Mouse (Mus musculus) limb, embryonic 15.5 days (tissue): ENCODE measurements at regions not wholly inside any gene's neighbourhood (a gene's known extent, or its start where the extent isn't known, plus 50 kb on each side); places are given as distances from the start of the nearest gene placed in this dataset.

ENCODE experiments used
- ATAC-seq: fragments of 200-750 bp; cut with Nextera tagmentation; 2 replicates; pipeline ENCODE4 v1.8.0; 2017; ENCODE audit warnings: low read depth, moderate TSS enrichment; ENCODE audit not compliant: insufficient number of reproducible peaks, low FRiP score, low TSS enrichment
- H3K27ac ChIP-seq: fragments of 300-500 bp; sonication (generic); 2 replicates; pipeline ENCODE4 v1.5.1; 2015; ENCODE audit warnings: moderate library complexity, mild to moderate bottlenecking, inconsistent platforms
- H3K27me3 ChIP-seq: fragments of 300-500 bp; sonication (generic); 2 replicates; pipeline ENCODE4 v1.6.1; 2015; ENCODE audit warnings: inconsistent platforms
- H3K36me3 ChIP-seq: fragments of 300-500 bp; sonication (generic); 2 replicates; pipeline ENCODE4 v1.6.1; 2015; ENCODE audit warnings: inconsistent platforms
- H3K4me1 ChIP-seq: fragments of 300-500 bp; sonication (generic); 2 replicates; pipeline ENCODE4 v1.6.1; 2015; ENCODE audit warnings: inconsistent platforms
- H3K4me2 ChIP-seq: fragments of 300-500 bp; sonication (generic); 2 replicates; pipeline ENCODE4 v1.6.1; 2015; ENCODE audit warnings: mild to moderate bottlenecking, inconsistent platforms
- H3K4me3 ChIP-seq: fragments of 300-500 bp; sonication (generic); 2 replicates; pipeline ENCODE4 v1.5.1; 2015; ENCODE audit warnings: mild to moderate bottlenecking, inconsistent platforms
- H3K9ac ChIP-seq: fragments of 300-500 bp; sonication (generic); 2 replicates; pipeline ENCODE4 v1.6.1; 2015; ENCODE audit warnings: inconsistent platforms
- H3K9me3 ChIP-seq: fragments of 300-500 bp; sonication (generic); 2 replicates; pipeline ENCODE4 v1.6.1; 2016; ENCODE audit warnings: inconsistent platforms
- WGBS: fragments of 180-500 bp; shearing (Covaris S2); methylation state at CpG from one replicate; pipeline ENCODE4 v1.1.7; 2015; 5-methylcytosine and 5-hydroxymethylcytosine counted together

- Histone ChIP-seq H3K27me3 (no peaks in the 10 kb centered on the region), H3K9ac (no peak overlapping the region), H3K27ac (no peak overlapping the region), H3K4me1 (peaks cover 10% of the 10 kb centered on the region), H3K4me2 (no peak overlapping the region), H3K9me3 (no peaks in the 10 kb centered on the region), H3K36me3 (no peaks in the 10 kb centered on the region), H3K4me3 (no peak overlapping the region)
- WGBS, result 63% methylated on average over 3 of the region's 3 CpGs
- ATAC-seq, result no peak
Measured at GRCm38 (mm10) chr5:148739141-148739540, 186.6 kb upstream of the Ubl3 start.

DNA sequence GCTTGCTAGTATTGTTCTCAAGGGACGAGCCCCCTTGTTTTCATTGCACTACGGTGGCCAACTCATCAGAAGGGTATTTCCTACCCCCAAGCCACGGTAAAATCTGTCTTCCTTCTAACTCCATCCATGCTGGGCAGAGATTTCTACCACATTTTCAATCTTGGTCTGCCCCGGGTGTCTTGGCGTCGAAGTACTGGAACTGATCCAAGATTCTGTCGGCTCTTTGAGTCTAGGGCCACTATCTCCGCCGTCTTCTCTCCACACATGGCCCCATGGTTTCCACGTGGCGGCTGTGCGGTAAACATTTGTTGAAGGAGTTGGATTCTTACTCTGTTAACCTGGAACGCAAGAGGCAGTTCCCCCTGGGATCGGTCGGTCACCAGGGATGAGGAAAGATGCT lies 177.0 kb upstream of the Ubl3 start:
- Histone ChIP-seq H3K9ac (no peak overlapping the region), H3K36me3 (no peaks in the 10 kb centered on the region), H3K27ac (no peak overlapping the region), H3K9me3 (no peaks in the 10 kb centered on the region), H3K4me1 (no peaks in the 10 kb centered on the region), H3K4me2 (no peak overlapping the region), H3K27me3 (no peaks in the 10 kb centered on the region), H3K4me3 (no peak overlapping the region)
- WGBS, result 61% methylated on average over 15 of the region's 15 CpGs
- no peak for ATAC-seq

DNA sequence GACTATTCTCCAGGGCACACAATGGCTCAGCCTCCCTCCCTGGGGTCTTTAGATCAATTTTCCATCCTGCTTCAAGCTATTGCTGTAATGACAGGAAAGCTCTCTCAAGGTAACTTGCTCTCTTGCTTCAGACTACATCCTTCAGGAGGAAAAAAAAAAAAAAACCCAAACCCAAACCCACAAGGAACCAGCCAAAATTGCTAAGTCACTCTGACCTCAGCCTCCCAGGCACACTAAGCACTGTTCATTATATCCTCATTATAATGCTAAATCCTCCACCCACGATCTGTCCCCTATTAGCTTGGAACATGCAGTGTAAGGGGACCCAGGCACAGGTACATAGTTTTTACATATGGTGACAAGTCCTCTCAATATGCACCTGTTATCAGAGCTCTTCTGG lies 175.9 kb upstream of the Ubl3 start:
- no peak overlapping the region for H3K4me2 ChIP-seq
- no peak overlapping the region for H3K27ac ChIP-seq
- no peaks in the 10 kb centered on the region for H3K27me3 ChIP-seq
- H3K9ac ChIP-seq, result no peak overlapping the region
- H3K9me3 ChIP-seq, result no peaks in the 10 kb centered on the region
- WGBS, result 45% methylated on average over 1 of the region's 1 CpGs
- no peaks in the 10 kb centered on the region for H3K4me1 ChIP-seq
- H3K4me3 ChIP-seq, result no peak overlapping the region
- no peaks in the 10 kb centered on the region for H3K36me3 ChIP-seq
- no peak for ATAC-seq

DNA sequence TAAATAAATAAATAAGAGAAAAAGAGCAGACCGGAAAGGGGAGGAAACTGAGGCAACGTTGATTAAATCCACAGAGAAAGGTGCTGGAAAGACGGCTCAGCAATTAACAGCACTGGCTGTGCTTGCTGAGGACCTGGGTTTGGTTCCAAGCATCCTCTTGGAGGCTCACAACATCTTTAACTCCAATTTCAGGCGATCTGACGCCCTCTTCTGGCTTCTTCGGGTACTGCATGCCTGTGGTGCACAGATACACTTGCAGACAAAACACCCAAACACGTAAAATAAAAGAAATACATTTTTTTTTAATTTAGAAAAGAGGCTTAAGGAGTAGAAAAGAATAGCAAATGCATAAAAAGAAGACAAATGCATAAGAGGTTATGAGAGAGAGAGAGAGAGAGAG lies 173.9 kb upstream of the Ubl3 start:
- WGBS, result 77% methylated on average over 7 of the region's 7 CpGs
- Histone ChIP-seq H3K4me2 (no peak overlapping the region), H3K4me3 (no peak overlapping the region), H3K27ac (no peak overlapping the region), H3K36me3 (no peaks in the 10 kb centered on the region), H3K9me3 (no peaks in the 10 kb centered on the region), H3K4me1 (no peaks in the 10 kb centered on the region), H3K9ac (no peak overlapping the region), H3K27me3 (no peaks in the 10 kb centered on the region)
- no peak for ATAC-seq

- Histone ChIP-seq H3K9me3 (no peaks in the 10 kb centered on the region), H3K27me3 (no peaks in the 10 kb centered on the region), H3K9ac (no peak overlapping the region), H3K4me3 (no peak overlapping the region), H3K4me2 (no peak overlapping the region), H3K4me1 (no peaks in the 10 kb centered on the region), H3K36me3 (no peaks in the 10 kb centered on the region), H3K27ac (no peak overlapping the region)
- WGBS, result 86% methylated on average over 6 of the region's 6 CpGs
- ATAC-seq, result no peak
Measured at GRCm38 (mm10) chr5:148724470-148724869, 171.9 kb upstream of the Ubl3 start.

DNA sequence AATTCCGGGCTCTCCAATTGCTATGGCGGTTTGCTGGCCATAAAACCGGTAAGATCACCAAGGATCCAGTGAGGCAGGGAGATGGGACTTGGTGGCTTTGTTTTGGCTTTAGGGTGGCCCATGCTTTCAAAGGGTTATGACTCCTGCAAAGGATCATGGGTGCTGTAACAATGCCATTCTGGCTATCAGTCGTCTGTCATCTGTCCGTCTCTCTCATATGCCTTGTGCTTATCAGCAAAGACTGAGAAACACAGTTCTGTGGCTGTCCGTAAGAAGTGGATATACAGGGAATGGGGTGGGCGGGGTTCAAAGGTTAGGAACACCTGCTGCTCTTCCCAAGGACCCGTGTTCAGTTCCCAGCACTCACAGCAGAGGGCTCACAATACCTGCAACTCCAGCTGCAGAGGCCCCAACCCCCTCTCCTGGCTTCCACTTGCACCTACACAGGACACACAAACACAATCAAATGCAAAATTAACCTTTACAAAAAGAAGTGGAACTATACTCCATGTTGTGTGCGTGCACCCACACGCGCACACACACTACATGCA lies 171.2 kb upstream of the Ubl3 start:
- H3K4me2 ChIP-seq, result no peak overlapping the region
- 93% methylated on average over 11 of the region's 11 CpGs for WGBS
- H3K27ac ChIP-seq, result no peak overlapping the region

DNA sequence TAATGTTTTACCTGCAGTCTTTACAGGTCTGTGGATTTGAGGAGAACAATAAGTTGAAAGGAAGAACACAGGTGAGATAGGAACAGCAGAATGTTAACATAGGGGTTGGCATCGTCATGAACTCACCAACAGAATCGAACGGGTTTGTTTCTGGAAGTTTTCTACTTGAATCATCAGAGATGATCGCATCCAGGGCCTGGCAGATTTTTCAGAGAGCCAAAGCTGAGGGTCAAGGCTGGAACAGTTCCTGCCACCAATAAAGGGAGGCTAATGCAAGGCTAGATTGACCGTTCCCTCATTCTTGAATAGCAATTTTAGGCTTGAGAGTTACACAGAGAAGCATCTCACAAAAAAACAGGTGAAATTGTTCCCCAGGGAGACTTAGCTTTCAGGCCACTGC lies 168.0 kb upstream of the Ubl3 start:
- Histone ChIP-seq H3K27me3 (no peaks in the 10 kb centered on the region), H3K9ac (no peak overlapping the region), H3K4me2 (no peak overlapping the region), H3K4me3 (no peak overlapping the region), H3K36me3 (no peaks in the 10 kb centered on the region), H3K27ac (no peak overlapping the region), H3K4me1 (no peaks in the 10 kb centered on the region), H3K9me3 (no peaks in the 10 kb centered on the region)
- no peak for ATAC-seq
- 84% methylated on average over 5 of the region's 5 CpGs for WGBS

More for the DNA sequence above, 171.2 kb upstream of the Ubl3 start:
- H3K4me3 ChIP-seq, result no peak overlapping the region
- no peaks in the 10 kb centered on the region for H3K4me1 ChIP-seq
- H3K9me3 ChIP-seq, result no peaks in the 10 kb centered on the region
- no peaks in the 10 kb centered on the region for H3K27me3 ChIP-seq
- H3K9ac ChIP-seq, result no peak overlapping the region
- ATAC-seq, result no peak
- no peaks in the 10 kb centered on the region for H3K36me3 ChIP-seq

GRCm38 (mm10) chr5:148716633-148717032 lies 164.0 kb upstream of the Ubl3 start:
- Histone ChIP-seq H3K36me3 (no peaks in the 10 kb centered on the region), H3K9ac (no peak overlapping the region), H3K9me3 (no peaks in the 10 kb centered on the region), H3K27me3 (no peaks in the 10 kb centered on the region), H3K27ac (no peak overlapping the region), H3K4me2 (no peak overlapping the region), H3K4me3 (no peak overlapping the region), H3K4me1 (no peaks in the 10 kb centered on the region)
- WGBS, result 92% methylated on average over 6 of the region's 6 CpGs
- ATAC-seq, result no peak

- Histone ChIP-seq H3K4me1 (no peaks in the 10 kb centered on the region), H3K9ac (no peak overlapping the region), H3K36me3 (no peaks in the 10 kb centered on the region), H3K27ac (no peak overlapping the region), H3K4me2 (no peak overlapping the region), H3K4me3 (no peak overlapping the region), H3K9me3 (no peaks in the 10 kb centered on the region), H3K27me3 (no peaks in the 10 kb centered on the region)
- 70% methylated on average over 15 of the region's 15 CpGs for WGBS
- no peak for ATAC-seq
Measured at GRCm38 (mm10) chr5:148715218-148715991, 162.8 kb upstream of the Ubl3 start.

GRCm38 (mm10) chr5:148714807-148715206 lies 162.2 kb upstream of the Ubl3 start:
- no peak for ATAC-seq
- Histone ChIP-seq H3K27ac (no peak overlapping the region), H3K4me2 (no peak overlapping the region), H3K9me3 (no peaks in the 10 kb centered on the region), H3K4me3 (no peak overlapping the region), H3K4me1 (no peaks in the 10 kb centered on the region), H3K27me3 (no peaks in the 10 kb centered on the region), H3K36me3 (no peaks in the 10 kb centered on the region), H3K9ac (no peak overlapping the region)
- WGBS, result 84% methylated on average over 4 of the region's 4 CpGs

DNA sequence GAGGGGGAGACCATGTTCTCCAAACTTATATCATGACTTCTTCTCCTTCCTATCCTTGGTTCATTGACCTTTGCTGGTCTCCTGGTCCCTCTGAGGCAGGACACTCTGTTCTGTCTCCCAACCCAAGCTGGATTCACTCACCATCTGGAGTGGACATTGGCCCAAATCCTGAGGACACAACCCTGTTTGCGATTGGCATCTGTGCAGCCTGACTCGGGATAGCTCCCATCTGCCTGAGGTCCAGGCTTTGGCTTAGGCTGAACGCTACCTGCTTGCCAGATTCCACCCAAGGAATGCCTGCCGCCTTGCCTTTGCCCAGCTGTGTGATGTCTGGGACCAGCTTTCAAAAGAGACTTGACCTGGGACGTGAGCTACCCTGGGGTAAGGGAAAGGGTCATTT lies 161.2 kb upstream of the Ubl3 start:
- H3K4me1 ChIP-seq, result peaks cover 5% of the 10 kb centered on the region
- ATAC-seq, result no peak
- H3K27ac ChIP-seq, result no peak overlapping the region
- H3K9me3 ChIP-seq, result no peaks in the 10 kb centered on the region
- H3K4me2 ChIP-seq, result no peak overlapping the region
- no peak overlapping the region for H3K4me3 ChIP-seq
- WGBS, result 81% methylated on average over 5 of the region's 5 CpGs
- H3K27me3 ChIP-seq, result no peaks in the 10 kb centered on the region
- H3K9ac ChIP-seq, result no peak overlapping the region
- no peaks in the 10 kb centered on the region for H3K36me3 ChIP-seq

DNA sequence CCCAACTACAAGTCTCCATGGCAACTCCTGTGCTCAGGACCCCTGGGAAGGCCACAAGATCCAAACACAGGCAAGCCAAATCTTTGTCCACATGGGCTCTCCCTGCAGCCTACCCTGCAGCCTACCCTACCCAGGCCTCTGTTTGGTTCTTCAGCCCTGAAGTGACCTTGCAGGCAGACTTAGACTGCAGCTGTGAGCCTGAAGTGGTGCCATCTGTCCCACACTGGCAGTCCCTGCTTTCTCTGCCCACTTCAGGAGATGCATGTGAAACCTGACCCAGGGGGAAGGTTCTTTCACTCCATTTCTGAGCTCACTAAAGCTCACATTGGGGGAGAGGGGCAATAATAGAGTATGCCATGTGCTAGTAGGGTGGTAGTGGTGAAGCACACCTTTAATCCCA lies 160.4 kb upstream of the Ubl3 start:
- no peak for ATAC-seq
- Histone ChIP-seq H3K27me3 (no peaks in the 10 kb centered on the region), H3K4me2 (no peak overlapping the region), H3K36me3 (no peaks in the 10 kb centered on the region), H3K27ac (no peak overlapping the region), H3K4me1 (peaks cover 13% of the 10 kb centered on the region), H3K9me3 (no peaks in the 10 kb centered on the region), H3K4me3 (no peak overlapping the region), H3K9ac (no peak overlapping the region)

GRCm38 (mm10) chr5:148711570-148711969 lies 159.0 kb upstream of the Ubl3 start:
- no peaks in the 10 kb centered on the region for H3K27me3 ChIP-seq
- no peak overlapping the region for H3K27ac ChIP-seq
- H3K4me2 ChIP-seq, result no peak overlapping the region
- 79% methylated on average over 5 of the region's 5 CpGs for WGBS
- peaks cover 21% of the 10 kb centered on the region for H3K4me1 ChIP-seq
- no peaks in the 10 kb centered on the region for H3K36me3 ChIP-seq
- H3K9ac ChIP-seq, result no peak overlapping the region
- no peak overlapping the region for H3K4me3 ChIP-seq
- no peak for ATAC-seq
- no peaks in the 10 kb centered on the region for H3K9me3 ChIP-seq
